Mouse (Mus musculus): ENCODE data around the gene Qrich2.
"Not testable (repeated sequence)": the region's sequence is repeated elsewhere in the genome, so short reads cannot be mapped to it uniquely, and the experiment has no call there.

The Qrich2 gene

GRCm38 (mm10) chr11:116489771-116490231 is 23.8 kb upstream of the Qrich2 start:
- in situ Hi-C loops (cut with MboI, MseI): no loop called here

GRCm38 (mm10) chr11:116488693-116489375 is 22.8 kb upstream of the Qrich2 start:
- in situ Hi-C loops (cut with MboI, MseI): no loop called here

- in situ Hi-C loops (cut with MboI, MseI): no loop called here
These were observed 22.2 kb upstream of the Qrich2 start for GRCm38 (mm10) chr11:116488207-116488606.

GRCm38 (mm10) chr11:116484261-116484660 is 18.2 kb upstream of the Qrich2 start:
- in situ Hi-C loops (cut with MboI, MseI): no loop called here

- in situ Hi-C loops (cut with MboI, MseI): no loop called here
These were observed 15.7 kb upstream of the Qrich2 start for GRCm38 (mm10) chr11:116481776-116482175.

- in situ Hi-C loops (cut with MboI, MseI): no loop called here
These were observed 14.9 kb upstream of the Qrich2 start for GRCm38 (mm10) chr11:116480975-116481374.

- in situ Hi-C loops (cut with MboI, MseI): no loop called here
These were observed 13.8 kb upstream of the Qrich2 start for GRCm38 (mm10) chr11:116479832-116480231.

GRCm38 (mm10) chr11:116478978-116479377 is 12.9 kb upstream of the Qrich2 start:
- in situ Hi-C loops (cut with MboI, MseI): no loop called here

- in situ Hi-C loops (cut with MboI, MseI): no loop called here
These were observed 11.2 kb upstream of the Qrich2 start for GRCm38 (mm10) chr11:116477160-116477759.

GRCm38 (mm10) chr11:116476696-116477095 is 10.7 kb upstream of the Qrich2 start:
- in situ Hi-C loops (cut with MboI, MseI): no loop called here

- in situ Hi-C loops (cut with MboI, MseI): no loop called here
These were observed 10.0 kb upstream of the Qrich2 start for GRCm38 (mm10) chr11:116476041-116476440.

GRCm38 (mm10) chr11:116472275-116472674 is 6.2 kb upstream of the Qrich2 start:
- in situ Hi-C loops (cut with MboI, MseI): no loop called here

- in situ Hi-C loops (cut with MboI, MseI): no loop called here
These were observed 4.9 kb upstream of the Qrich2 start for GRCm38 (mm10) chr11:116470896-116471295.

GRCm38 (mm10) chr11:116470249-116470648 is 4.2 kb upstream of the Qrich2 start:
- in situ Hi-C loops (cut with MboI, MseI): no loop called here

GRCm38 (mm10) chr11:116468338-116468737 is 2.3 kb upstream of the Qrich2 start:
- in situ Hi-C loops (cut with MboI, MseI): not testable (repeated sequence)

- in situ Hi-C loops (cut with MboI, MseI): no loop called here
These were observed 2.2 kb downstream of the Qrich2 start for GRCm38 (mm10) chr11:116463833-116464232.

- in situ Hi-C loops (cut with MboI, MseI): no loop called here
These were observed 2.7 kb downstream of the Qrich2 start for GRCm38 (mm10) chr11:116463338-116463737.

- in situ Hi-C loops (cut with MboI, MseI): loop anchor here (5.0 to 10.0 kb wide), 3 partner anchors 237 to 345 kb away; no protein-coding TSS in a partner anchor
These were observed 6.3 kb downstream of the Qrich2 start for GRCm38 (mm10) chr11:116459786-116460185.

GRCm38 (mm10) chr11:116456234-116456633 is 9.8 kb downstream of the Qrich2 start:
- in situ Hi-C loops (cut with MboI, MseI): loop anchor here (5.0 to 10.0 kb wide), 3 partner anchors 234 to 341 kb away; no protein-coding TSS in a partner anchor

- in situ Hi-C loops (cut with MboI, MseI): loop anchor here (10.0 kb wide), 2 partner anchors 309 to 339 kb away; no protein-coding TSS in a partner anchor
These were observed 12.2 kb downstream of the Qrich2 start for GRCm38 (mm10) chr11:116453889-116454288.

GRCm38 (mm10) chr11:116449341-116449740 is 16.7 kb downstream of the Qrich2 start:
- in situ Hi-C loops (cut with MboI, MseI): loop anchor here (5.0 kb wide), 1 partner anchor 132 kb away; no protein-coding TSS in a partner anchor

GRCm38 (mm10) chr11:116447822-116448221 is 18.2 kb downstream of the Qrich2 start:
- in situ Hi-C loops (cut with MboI, MseI): loop anchor here (5.0 kb wide), 1 partner anchor 131 kb away; no protein-coding TSS in a partner anchor
